Mouse (Mus musculus): ENCODE measurements at regions not wholly inside any gene's neighbourhood (a gene's known extent, or its start where the extent isn't known, plus 50 kb on each side); places are given as distances from the start of the nearest gene placed in this dataset.

DNA sequence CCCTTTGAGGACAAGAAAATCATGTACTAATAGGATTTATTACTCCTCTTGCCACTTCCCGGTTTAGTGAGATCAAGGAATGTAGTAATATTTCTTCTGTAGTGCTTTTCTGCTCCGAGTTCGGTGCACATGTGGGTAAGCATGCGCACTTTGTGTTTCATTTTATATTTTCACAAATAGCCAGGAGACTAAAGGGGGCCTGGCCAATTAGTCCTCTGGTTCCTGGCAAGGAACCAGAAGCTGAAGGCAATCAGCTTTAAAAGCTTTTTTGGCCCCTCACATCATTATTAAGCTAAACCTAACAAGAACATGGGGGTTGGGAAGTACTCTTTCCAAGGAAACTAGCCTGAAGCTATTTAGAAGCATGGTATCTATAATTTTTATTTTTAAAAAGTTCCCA, 134.2 kb downstream of the Fzd1 start:
- WGBS = 69% methylated on average over 4 of the region's 4 CpGs
- no peak overlapping the region for H3K27ac ChIP-seq (ENCODE audit: low read depth, low read length)
- no peaks in the 10 kb centered on the region for H3K27me3 ChIP-seq (ENCODE audit: insufficient read depth, low read length)
- ATAC-seq (ENCODE audit: low FRiP score) (no peak), DNase-seq (ENCODE audit: low spot score) (peak; percentile 23)
- H3K36me3 ChIP-seq (ENCODE audit: insufficient read depth, low read length) = no peaks in the 10 kb centered on the region
- TF ChIP-seq CTCF (IDR thresholded peaks at IDR 0.05) = no peak
- no peak overlapping the region for H3K4me3 ChIP-seq (ENCODE audit: low read depth, low read length)
- no peak overlapping the region for H3K9ac ChIP-seq (replicated peaks; ENCODE audit: low read length, poor library complexity, severe bottlenecking)
- no peak overlapping the region for H3K4me2 ChIP-seq (ENCODE audit: low read depth, low read length, poor library complexity, severe bottlenecking)
- no peaks in the 10 kb centered on the region for H3K4me1 ChIP-seq (ENCODE audit: insufficient read depth, low read length)
- no peaks in the 10 kb centered on the region for H3K9me3 ChIP-seq (ENCODE audit: low read length)

DNA sequence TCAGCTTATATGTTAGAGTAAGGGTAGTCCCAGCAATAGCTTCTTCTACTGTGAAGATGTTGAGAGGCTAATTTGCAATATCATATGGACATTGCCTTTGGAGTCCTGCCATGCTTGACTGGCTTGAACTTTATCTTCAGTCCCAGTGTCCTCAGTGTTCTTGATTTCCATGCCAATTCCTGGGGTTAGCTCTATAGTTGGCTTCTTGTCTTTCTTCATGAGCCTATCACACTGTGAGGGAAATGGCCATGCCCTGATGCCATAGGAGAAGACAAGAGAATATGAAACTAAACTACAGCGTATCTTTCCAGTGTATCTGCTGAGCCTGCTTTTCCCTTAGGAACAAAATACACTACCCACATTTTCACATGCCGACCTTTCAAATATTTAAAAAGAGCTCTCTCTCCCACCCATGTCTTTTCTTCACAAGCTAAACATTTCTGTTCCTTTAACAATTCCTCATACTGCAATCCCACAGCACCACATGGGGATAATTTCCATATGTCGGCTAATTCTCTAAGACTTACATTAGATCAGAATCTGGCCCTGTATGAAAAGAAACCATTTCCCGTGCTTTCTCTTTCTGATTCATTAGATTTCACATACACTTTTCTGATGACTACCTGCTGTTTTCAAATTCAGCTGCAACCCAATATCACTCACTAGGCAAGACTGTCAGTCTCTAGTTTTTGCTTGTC, 137.2 kb downstream of the Fzd1 start:
- Histone ChIP-seq H3K27ac (ENCODE audit: low read depth, low read length) (no peak overlapping the region), H3K9me3 (ENCODE audit: low read length) (no peaks in the 10 kb centered on the region), H3K36me3 (ENCODE audit: insufficient read depth, low read length) (no peaks in the 10 kb centered on the region), H3K4me3 (ENCODE audit: low read depth, low read length) (no peak overlapping the region), H3K9ac (replicated peaks; ENCODE audit: low read length, poor library complexity, severe bottlenecking) (no peak overlapping the region), H3K27me3 (ENCODE audit: insufficient read depth, low read length) (no peaks in the 10 kb centered on the region), H3K4me2 (ENCODE audit: low read depth, low read length, poor library complexity, severe bottlenecking) (no peak overlapping the region), H3K4me1 (ENCODE audit: insufficient read depth, low read length) (no peaks in the 10 kb centered on the region)
- TF ChIP-seq CTCF (IDR thresholded peaks at IDR 0.05) = no peak
- no peak for DNase-seq (ENCODE audit: low spot score)
- WGBS = 64% methylated on average over 4 of the region's 4 CpGs
- ATAC-seq (ENCODE audit: low FRiP score) = no peak

DNA sequence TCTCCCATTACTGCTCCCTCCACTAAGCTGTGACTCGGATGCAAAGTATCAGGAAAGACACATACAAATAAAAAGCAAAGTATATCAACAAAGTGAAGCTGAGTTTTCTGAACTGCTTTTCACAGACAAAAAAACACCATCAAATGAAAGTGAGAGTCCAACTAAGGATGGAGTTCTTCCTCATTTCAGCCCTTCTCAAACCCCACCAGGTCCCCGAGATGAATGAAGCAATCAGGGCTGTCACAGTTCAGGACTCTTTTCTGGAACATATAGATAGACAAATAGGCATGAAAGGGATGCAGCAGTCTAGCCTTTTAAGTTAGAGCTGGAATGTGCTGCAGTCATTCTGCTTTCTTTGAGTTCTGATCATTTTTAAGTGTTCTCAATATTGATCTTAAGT, 142.6 kb downstream of the Fzd1 start:
- no peaks in the 10 kb centered on the region for H3K36me3 ChIP-seq (ENCODE audit: insufficient read depth, low read length)
- WGBS = 88% methylated on average over 2 of the region's 2 CpGs

DNA sequence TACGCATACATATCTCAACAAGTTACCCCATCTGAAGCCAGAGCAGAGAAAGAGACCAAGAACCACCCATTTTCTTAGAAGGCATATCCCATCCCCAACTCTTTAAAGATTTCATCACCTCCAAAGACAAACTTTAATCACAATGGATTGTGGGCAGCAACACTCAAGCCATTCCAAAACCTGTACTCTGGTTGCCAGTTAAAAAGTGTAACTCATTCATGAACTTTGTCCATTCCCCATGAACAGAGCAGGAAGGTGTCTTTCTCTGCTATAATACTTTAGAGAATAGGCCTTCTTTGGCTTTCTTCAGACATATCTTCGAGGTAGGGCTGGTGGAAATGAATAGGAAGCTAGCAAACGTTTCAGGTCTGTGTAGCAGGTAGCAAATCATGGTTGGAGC, 160.4 kb downstream of the Fzd1 start:
- Histone ChIP-seq H3K36me3 (ENCODE audit: insufficient read depth, low read length) (no peaks in the 10 kb centered on the region), H3K4me1 (ENCODE audit: insufficient read depth, low read length) (no peaks in the 10 kb centered on the region), H3K9me3 (ENCODE audit: low read length) (no peaks in the 10 kb centered on the region), H3K4me3 (ENCODE audit: low read depth, low read length) (no peak overlapping the region), H3K4me2 (ENCODE audit: low read depth, low read length, poor library complexity, severe bottlenecking) (no peak overlapping the region), H3K27ac (ENCODE audit: low read depth, low read length) (no peak overlapping the region), H3K27me3 (ENCODE audit: insufficient read depth, low read length) (no peaks in the 10 kb centered on the region), H3K9ac (replicated peaks; ENCODE audit: low read length, poor library complexity, severe bottlenecking) (no peak overlapping the region)
- no peak for DNase-seq (ENCODE audit: low spot score)
- 87% methylated on average over 3 of the region's 3 CpGs for WGBS
- TF ChIP-seq CTCF (IDR thresholded peaks at IDR 0.05) = no peak
- no peak for ATAC-seq (ENCODE audit: low FRiP score)

More for the DNA sequence above, 142.6 kb downstream of the Fzd1 start:
- DNase-seq (ENCODE audit: low spot score) (no peak), ATAC-seq (ENCODE audit: low FRiP score) (no peak)
- Histone ChIP-seq H3K27me3 (ENCODE audit: insufficient read depth, low read length) (no peaks in the 10 kb centered on the region), H3K4me1 (ENCODE audit: insufficient read depth, low read length) (no peaks in the 10 kb centered on the region), H3K9me3 (ENCODE audit: low read length) (no peaks in the 10 kb centered on the region), H3K4me2 (ENCODE audit: low read depth, low read length, poor library complexity, severe bottlenecking) (no peak overlapping the region), H3K4me3 (ENCODE audit: low read depth, low read length) (no peak overlapping the region), H3K9ac (replicated peaks; ENCODE audit: low read length, poor library complexity, severe bottlenecking) (no peak overlapping the region), H3K27ac (ENCODE audit: low read depth, low read length) (no peak overlapping the region)
- TF ChIP-seq CTCF (IDR thresholded peaks at IDR 0.05) = no peak

DNA sequence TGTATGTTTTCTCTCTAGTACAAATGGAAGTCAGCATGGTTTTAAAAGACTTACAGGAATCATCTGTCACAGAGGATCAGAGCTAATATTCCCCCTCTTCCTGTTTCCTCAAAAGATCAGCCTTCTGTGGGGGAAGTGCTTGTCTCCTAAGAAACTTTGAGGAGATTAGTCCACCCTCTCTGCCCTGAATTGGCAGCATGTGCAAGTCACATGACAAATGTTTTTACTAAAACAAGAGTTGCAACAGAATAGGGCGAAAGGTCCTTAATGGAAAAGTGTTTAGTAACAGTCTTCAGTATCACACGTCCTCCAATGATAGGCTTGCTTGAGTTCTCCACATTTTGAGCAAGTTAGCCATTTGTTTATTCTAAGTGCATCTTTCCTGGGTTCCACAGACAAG, 162.8 kb downstream of the Fzd1 start:
- H3K4me1 ChIP-seq (ENCODE audit: insufficient read depth, low read length) = no peaks in the 10 kb centered on the region
- WGBS = 82% methylated on average over 2 of the region's 2 CpGs
- no peak overlapping the region for H3K4me2 ChIP-seq (ENCODE audit: low read depth, low read length, poor library complexity, severe bottlenecking)
- no peak overlapping the region for H3K27ac ChIP-seq (ENCODE audit: low read depth, low read length)
- H3K9ac ChIP-seq (replicated peaks; ENCODE audit: low read length, poor library complexity, severe bottlenecking) = no peak overlapping the region
- H3K27me3 ChIP-seq (ENCODE audit: insufficient read depth, low read length) = no peaks in the 10 kb centered on the region
- H3K4me3 ChIP-seq (ENCODE audit: low read depth, low read length) = no peak overlapping the region
- H3K9me3 ChIP-seq (ENCODE audit: low read length) = no peaks in the 10 kb centered on the region
- no peaks in the 10 kb centered on the region for H3K36me3 ChIP-seq (ENCODE audit: insufficient read depth, low read length)
- DNase-seq (ENCODE audit: low spot score) = peak; percentile 4
- no peak for ATAC-seq (ENCODE audit: low FRiP score)
- no peak for TF ChIP-seq CTCF (IDR thresholded peaks at IDR 0.05)

DNA sequence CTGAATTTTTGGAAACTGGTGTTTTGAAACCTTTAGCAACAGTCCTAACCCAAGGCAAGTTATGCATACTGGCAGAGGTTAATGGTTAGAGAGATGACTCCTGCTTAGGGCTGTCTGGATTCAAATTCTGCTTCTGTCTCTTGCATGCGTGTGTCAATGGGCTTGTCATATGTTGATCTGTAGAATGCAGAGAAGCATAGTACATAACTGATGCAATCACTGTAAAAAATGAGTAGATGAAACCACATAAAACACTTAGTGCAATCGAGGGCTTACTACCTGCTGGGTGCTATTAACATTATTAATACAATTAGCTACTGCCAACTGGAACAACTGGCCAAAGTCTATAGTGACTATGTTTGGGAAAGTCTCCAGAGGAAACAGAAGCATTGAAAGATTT, 163.3 kb downstream of the Fzd1 start:
- no peak for ATAC-seq (ENCODE audit: low FRiP score)
- Histone ChIP-seq H3K9me3 (ENCODE audit: low read length) (no peaks in the 10 kb centered on the region), H3K4me1 (ENCODE audit: insufficient read depth, low read length) (no peaks in the 10 kb centered on the region), H3K4me3 (ENCODE audit: low read depth, low read length) (no peak overlapping the region), H3K36me3 (ENCODE audit: insufficient read depth, low read length) (no peaks in the 10 kb centered on the region), H3K9ac (replicated peaks; ENCODE audit: low read length, poor library complexity, severe bottlenecking) (no peak overlapping the region), H3K4me2 (ENCODE audit: low read depth, low read length, poor library complexity, severe bottlenecking) (no peak overlapping the region), H3K27me3 (ENCODE audit: insufficient read depth, low read length) (no peaks in the 10 kb centered on the region), H3K27ac (ENCODE audit: low read depth, low read length) (no peak overlapping the region)
- TF ChIP-seq CTCF (IDR thresholded peaks at IDR 0.05) = no peak
- no peak for DNase-seq (ENCODE audit: low spot score)
- 76% methylated on average over 2 of the region's 2 CpGs for WGBS

Measured in midbrain, postnatal 0 days (tissue).